Mouse (Mus musculus) WW6 (cell line): ENCODE measurements at regions not wholly inside any gene's neighbourhood (a gene's known extent, or its start where the extent isn't known, plus 50 kb on each side); places are given as distances from the start of the nearest gene placed in this dataset.
A peak's percentile ranks its signal among the peaks of the same experiment; 100 is the strongest.

ENCODE experiments used
- DNase-seq: peaks from one replicate; pipeline ENCODE4 v3.0.0-alpha.2; 2013; ENCODE audit warnings: low read depth, low spot score

GRCm38 (mm10) chr3:147260958-147261595 is 408.9 kb downstream of the Ttll7 start:
- no peak for DNase-seq

GRCm38 (mm10) chr3:147266556-147266955 is 414.4 kb downstream of the Ttll7 start:
- DNase-seq: no peak

GRCm38 (mm10) chr3:147273446-147273845 is 421.3 kb downstream of the Ttll7 start:
- no peak for DNase-seq

GRCm38 (mm10) chr3:147278602-147279001 is 426.4 kb downstream of the Ttll7 start:
- no peak for DNase-seq

GRCm38 (mm10) chr3:147283724-147284123 is 431.6 kb downstream of the Ttll7 start:
- DNase-seq: no peak

GRCm38 (mm10) chr3:147284357-147284756 is 432.2 kb downstream of the Ttll7 start:
- no peak for DNase-seq

- DNase-seq: no peak
Observed at GRCm38 (mm10) chr3:147285496-147285895, 433.3 kb downstream of the Ttll7 start.

GRCm38 (mm10) chr3:147287503-147287902 is 435.3 kb downstream of the Ttll7 start:
- DNase-seq: no peak

- DNase-seq: no peak
Observed at GRCm38 (mm10) chr3:147291696-147292327, 439.6 kb downstream of the Ttll7 start.

- peak; percentile 42 for DNase-seq
Observed at GRCm38 (mm10) chr3:147298065-147298464, 445.9 kb downstream of the Ttll7 start.

GRCm38 (mm10) chr3:147325522-147325921 is 473.4 kb downstream of the Ttll7 start:
- DNase-seq: no peak

- DNase-seq: no peak
Observed at GRCm38 (mm10) chr3:147334301-147334700, 482.1 kb downstream of the Ttll7 start.

- no peak for DNase-seq
Observed at GRCm38 (mm10) chr3:147335286-147335685, 483.1 kb downstream of the Ttll7 start.

GRCm38 (mm10) chr3:147339427-147339826 is 487.3 kb downstream of the Ttll7 start:
- DNase-seq: no peak

GRCm38 (mm10) chr3:147347278-147348039 is 495.3 kb downstream of the Ttll7 start:
- no peak for DNase-seq

- no peak for DNase-seq
Observed at GRCm38 (mm10) chr3:147387077-147387476, 534.9 kb downstream of the Ttll7 start.

- no peak for DNase-seq
Observed at GRCm38 (mm10) chr3:147398298-147398697, 546.1 kb downstream of the Ttll7 start.

GRCm38 (mm10) chr3:147412274-147412673 is 560.1 kb downstream of the Ttll7 start:
- no peak for DNase-seq

- DNase-seq: no peak
Observed at GRCm38 (mm10) chr3:147416926-147417325, 564.8 kb downstream of the Ttll7 start.

GRCm38 (mm10) chr3:147419129-147419528 is 567.0 kb downstream of the Ttll7 start:
- DNase-seq: no peak

GRCm38 (mm10) chr3:147422196-147422595 is 570.0 kb downstream of the Ttll7 start:
- DNase-seq: no peak

GRCm38 (mm10) chr3:147423895-147424575 is 571.9 kb downstream of the Ttll7 start:
- DNase-seq: no peak
